Comparison of ENCODE assay signal across 8 mouse cellular contexts in genomic region chr8:123807024-123807431, GRCm38 (mm10). TPM values are rescaled to one million over a fixed set of nuclear protein-coding genes. Genes with fewer than 3 reads are reported as not detected.
DNase-seq lines count a peak whose midpoint lies in the region; ATAC-seq and TF ChIP-seq lines count a peak whose summit lies in the region.

No protein-coding gene starts in this region.

- H3K4me3 ChIP-seq in left cerebral cortex, adult 2 months, result peak overlapping the region; percentile 71
- peak overlapping the region; percentile 74 for H3K4me3 ChIP-seq in forebrain, embryonic 10.5 days
- peak overlapping the region; percentile 93 for H3K4me3 ChIP-seq in intestine, postnatal 0 days (ENCODE audit: low read depth, low read length)
- peak overlapping the region; percentile 95 for H3K4me3 ChIP-seq in lung, embryonic 15.5 days
- peak overlapping the region; percentile 75 for H3K4me3 ChIP-seq in stomach, postnatal 0 days (ENCODE audit: low read depth, low read length)

- H3K27me3 ChIP-seq in forebrain, embryonic 10.5 days (ENCODE audit: poor library complexity, severe bottlenecking), result no peaks in the 10 kb centered on the region
- H3K27me3 ChIP-seq in intestine, postnatal 0 days (replicated peaks; ENCODE audit: control insufficient read depth, insufficient read depth, low read length), result no peaks in the 10 kb centered on the region
- H3K27me3 ChIP-seq in lung, embryonic 15.5 days, result no peaks in the 10 kb centered on the region
- H3K27me3 ChIP-seq in stomach, postnatal 0 days (ENCODE audit: control insufficient read depth, insufficient read depth, low read length), result no peaks in the 10 kb centered on the region

- intact Hi-C loops in left cerebral cortex, adult 2 months (cut with DNase I), result no loop called here
- intact Hi-C loops in left cerebral cortex, postnatal 36 days (cut with DNase I), result no loop called here

- peak; percentile 42 for ATAC-seq in intestine, postnatal 0 days
- ATAC-seq in lung, embryonic 15.5 days (ENCODE audit: borderline replicate concordance, extremely low read depth, low FRiP score, low TSS enrichment), result no peak
- peak; percentile 64; the same call in 1 of the 2 replicates for ATAC-seq in stomach, postnatal 0 days (ENCODE audit: low FRiP score, low TSS enrichment)

- H3K9me3 ChIP-seq in forebrain, embryonic 10.5 days, result no peaks in the 10 kb centered on the region
- no peaks in the 10 kb centered on the region for H3K9me3 ChIP-seq in intestine, postnatal 0 days (ENCODE audit: control insufficient read depth)
- H3K9me3 ChIP-seq in lung, embryonic 15.5 days, result no peaks in the 10 kb centered on the region
- H3K9me3 ChIP-seq in stomach, postnatal 0 days (ENCODE audit: control insufficient read depth, low read length), result no peaks in the 10 kb centered on the region

- peaks cover 27% of the 10 kb centered on the region for H3K36me3 ChIP-seq in forebrain, embryonic 10.5 days (replicated peaks)
- H3K36me3 ChIP-seq in intestine, postnatal 0 days (ENCODE audit: control insufficient read depth, insufficient read depth), result peaks cover 4% of the 10 kb centered on the region; the same call in 1 of the 2 replicates
- H3K36me3 ChIP-seq in lung, embryonic 15.5 days, result no peaks in the 10 kb centered on the region
- no peaks in the 10 kb centered on the region for H3K36me3 ChIP-seq in stomach, postnatal 0 days (ENCODE audit: control insufficient read depth, insufficient read depth, low read length)

- TF ChIP-seq CTCF in left cerebral cortex, adult 2 months (IDR thresholded peaks at IDR 0.05), result no peak
- peak; percentile 36; the same call in 1 of the 2 replicates for TF ChIP-seq CTCF in intestine, postnatal 0 days (IDR thresholded peaks at IDR 0.05; ENCODE audit: low read depth)
- peak; percentile 20; the same call in 1 of the 2 replicates for TF ChIP-seq CTCF in stomach, postnatal 0 days (IDR thresholded peaks at IDR 0.05; ENCODE audit: low read depth)

- peak overlapping the region; percentile 96; the same call in 1 of the 2 replicates for H3K27ac ChIP-seq in left cerebral cortex, adult 2 months
- H3K27ac ChIP-seq in forebrain, embryonic 10.5 days, result peak overlapping the region; percentile 96
- H3K27ac ChIP-seq in intestine, postnatal 0 days (ENCODE audit: low read depth, low read length), result peak overlapping the region; percentile 96
- H3K27ac ChIP-seq in lung, embryonic 15.5 days, result no peak overlapping the region
- no peak overlapping the region for H3K27ac ChIP-seq in stomach, postnatal 0 days (replicated peaks)

- no peak for TF ChIP-seq EP300 in stomach, postnatal 0 days (optimal IDR thresholded peaks at IDR 0.05)

- peaks cover 52% of the 10 kb centered on the region for H3K4me1 ChIP-seq in forebrain, embryonic 10.5 days
- H3K4me1 ChIP-seq in intestine, postnatal 0 days (replicated peaks; ENCODE audit: control insufficient read depth, insufficient read depth, low read length), result peaks cover 9% of the 10 kb centered on the region
- H3K4me1 ChIP-seq in lung, embryonic 15.5 days, result peaks cover 23% of the 10 kb centered on the region
- H3K4me1 ChIP-seq in stomach, postnatal 0 days (replicated peaks; ENCODE audit: control insufficient read depth, insufficient read depth), result peaks cover 6% of the 10 kb centered on the region

- H3K4me2 ChIP-seq in intestine, postnatal 0 days (replicated peaks; ENCODE audit: low read depth), result peak overlapping the region; percentile 84
- H3K4me2 ChIP-seq in lung, embryonic 15.5 days, result peak overlapping the region; percentile 80
- peak overlapping the region; percentile 60 for H3K4me2 ChIP-seq in stomach, postnatal 0 days (replicated peaks; ENCODE audit: low read depth)

- 13% methylated on average over 14 of the region's 14 CpGs for WGBS in forebrain, embryonic 10.5 days
- 3% methylated on average over 14 of the region's 14 CpGs for WGBS in intestine, postnatal 0 days
- 4% methylated on average over 14 of the region's 14 CpGs for WGBS in lung, embryonic 15.5 days
- 8% methylated on average over 14 of the region's 14 CpGs for WGBS in stomach, postnatal 0 days

- peak overlapping the region; percentile 95 for H3K9ac ChIP-seq in intestine, postnatal 0 days (ENCODE audit: low read depth, low read length)
- H3K9ac ChIP-seq in lung, embryonic 15.5 days, result peak overlapping the region; percentile 93; the same call in 1 of the 2 replicates
- peak overlapping the region; percentile 47 for H3K9ac ChIP-seq in stomach, postnatal 0 days (ENCODE audit: low read length)

- no peak for DNase-seq in left cerebral cortex, adult 2 months (ENCODE audit: extremely low spot score in 1 of 2, low spot score in 2 of 2)
- no peak for DNase-seq in left cerebral cortex, postnatal 36 days (ENCODE audit: low spot score in 2 of 2)
- peak; percentile 26 for DNase-seq in forebrain, embryonic 10.5 days (ENCODE audit: extremely low spot score, low spot score)
- DNase-seq in stomach, postnatal 0 days (ENCODE audit: low spot score), result peak; percentile 39
- no peak for DNase-seq in left cerebral cortex, adult 11 months (ENCODE audit: low spot score)
- no peak for DNase-seq in gastrocnemius, adult 8-10 months (ENCODE audit: low spot score in 2 of 2)

RNA-seq across cellular contexts. Expression of gene Rab4a, which starts 1.2 kb away (rescaled TPM):
- 10 to 100 TPM; 39.8 to 48.9 TPM for total RNA-seq in left cerebral cortex, adult 2 months (2021)
- 10 to 100 TPM; 41.0 to 45.8 TPM for total RNA-seq in left cerebral cortex, postnatal 36 days (2021)
- polyA plus RNA-seq in forebrain, embryonic 10.5 days (2016; fragmentation: Nextera tagmentation; extraction: Ambion mirVana), result 74.9 and 77.6 TPM in 2 replicates
- polyA plus RNA-seq in intestine, postnatal 0 days (2015; fragmentation: Nextera tagmentation; extraction: Ambion mirVana), result 104 TPM in 2 replicates
- polyA plus RNA-seq in lung, embryonic 15.5 days (2015; fragmentation: Nextera tagmentation; extraction: Ambion mirVana), result 33.2 and 33.8 TPM in 2 replicates
- 25.8 and 27.0 TPM in 2 replicates for polyA plus RNA-seq in stomach, postnatal 0 days (2015; fragmentation: Nextera tagmentation; extraction: Ambion mirVana)
- total RNA-seq in gastrocnemius, adult 8-10 months (2022), result 10 to 100 TPM; 13.3 to 17.1 (median 15.3) TPM

RNA-seq across cellular contexts. Expression of gene Ccsap, which starts 53.0 kb away (rescaled TPM):
- 10 to 100 TPM; 65.9 to 75.4 TPM for total RNA-seq in left cerebral cortex, adult 2 months (2021)
- total RNA-seq in left cerebral cortex, postnatal 36 days (2021), result 10 to 100 TPM; 70.7 to 82.7 TPM
- polyA plus RNA-seq in forebrain, embryonic 10.5 days (2016; fragmentation: Nextera tagmentation; extraction: Ambion mirVana), result 7.3 and 8.2 TPM in 2 replicates
- polyA plus RNA-seq in intestine, postnatal 0 days (2015; fragmentation: Nextera tagmentation; extraction: Ambion mirVana), result 1.5 and 1.8 TPM in 2 replicates
- 4.9 and 5.6 TPM in 2 replicates for polyA plus RNA-seq in lung, embryonic 15.5 days (2015; fragmentation: Nextera tagmentation; extraction: Ambion mirVana)
- 0.91 and 1.2 TPM in 2 replicates for polyA plus RNA-seq in stomach, postnatal 0 days (2015; fragmentation: Nextera tagmentation; extraction: Ambion mirVana)
- under 1 TPM; 0.22 to 0.51 (median 0.28) TPM for total RNA-seq in gastrocnemius, adult 8-10 months (2022)

Comparison
In these comparisons a context has a peak if more than half of its experiments do, and no peak if none do; other contexts are left out.
1. DNase-seq: peak in forebrain, embryonic 10.5 days (single experiment) and stomach, postnatal 0 days (single experiment); none in left cerebral cortex, adult 2 months (0 of 2), left cerebral cortex, postnatal 36 days (0 of 2), left cerebral cortex, adult 11 months (single experiment) and gastrocnemius, adult 8-10 months (0 of 2).
2. H3K27ac ChIP-seq: peak in left cerebral cortex, adult 2 months (single experiment), forebrain, embryonic 10.5 days (single experiment) and intestine, postnatal 0 days (single experiment); none in lung, embryonic 15.5 days (single experiment) and stomach, postnatal 0 days (single experiment).
3. Peak in every context shown above with its lines, with median percentiles within 50 percentile points of each other: H3K4me3 ChIP-seq, H3K4me2 ChIP-seq and H3K9ac ChIP-seq.